Mouse (Mus musculus) olfactory bulb, adult 2 months (tissue): ENCODE measurements around the gene Ubl7.

ENCODE experiments used
- CTCF ChIP-seq: fragments of 200-500 bp; IDR thresholded peaks from 2 replicates; pipeline ENCODE4 v1.5.1; 2012; ENCODE audit warnings: low read depth, mild to moderate bottlenecking, low read length, moderate library complexity; ENCODE audit not compliant: insufficient read depth
- POLR2A ChIP-seq: fragments of 200-500 bp; IDR thresholded peaks from 2 replicates; pipeline ENCODE4 v1.6.1; 2012; ENCODE audit warnings: mild to moderate bottlenecking, low read depth, low read length, moderate library complexity; ENCODE audit not compliant: insufficient read depth

DNA sequence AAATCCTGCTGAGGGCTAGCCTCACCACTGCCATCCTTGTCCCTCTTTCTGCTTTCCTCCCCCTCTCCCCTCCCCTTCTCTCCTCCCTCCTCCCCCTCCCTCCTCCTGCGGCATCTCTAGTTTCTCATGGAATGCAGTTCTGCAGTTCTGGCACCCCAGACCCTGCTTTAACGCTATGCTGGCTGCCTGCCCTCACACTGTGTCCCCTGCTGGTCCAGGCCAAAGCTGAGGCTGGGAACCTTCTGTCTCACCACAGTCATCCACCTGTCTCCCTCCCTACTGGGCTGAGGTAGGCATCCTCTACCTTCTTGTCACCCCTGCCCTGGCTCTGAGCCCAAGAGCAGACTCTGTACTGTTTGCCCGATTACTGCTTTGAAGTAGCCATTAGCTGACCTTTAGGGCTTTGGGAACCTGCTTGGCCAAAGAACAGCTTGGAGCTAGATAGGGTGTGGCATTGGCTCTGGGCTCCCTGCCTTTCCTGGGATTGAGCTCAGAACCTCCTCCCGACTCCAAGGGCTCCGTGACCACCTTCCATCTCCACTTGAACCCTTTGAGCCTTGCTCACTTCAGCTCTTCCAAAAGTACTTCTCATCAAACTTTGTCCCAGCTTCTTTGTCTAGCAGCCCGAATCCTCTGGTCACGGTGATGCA is 36.7 kb downstream of the Ubl7 start:
- TF ChIP-seq POLR2A (no peak), CTCF (no peak)
